Mouse (Mus musculus) forebrain, embryonic 11.5 days (tissue): ENCODE measurements around the gene Pttg1. TPM values are rescaled to one million over a fixed set of nuclear protein-coding genes. Genes with fewer than 3 reads are reported as not detected.

ENCODE experiments used
- ATAC-seq: fragments of 200-750 bp; cut with Nextera tagmentation; replicated peaks from 2 replicates; pipeline ENCODE4 v1.8.0; 2017; ENCODE audit warnings: moderate TSS enrichment; ENCODE audit not compliant: low FRiP score
- DNase-seq: peaks from one replicate; pipeline ENCODE4 v3.0.0-alpha.2; 2017; ENCODE audit warnings: low spot score
- H3K27ac ChIP-seq: fragments of 300-500 bp; sonication (generic); 2 replicates; pipeline ENCODE4 v1.5.1; 2014; ENCODE audit warnings: low read depth, low read length
- H3K27me3 ChIP-seq: fragments of 300-500 bp; sonication (generic); 2 replicates; pipeline ENCODE4 v1.6.1; 2014; ENCODE audit warnings: mild to moderate bottlenecking, low read length, mixed read lengths; ENCODE audit not compliant: control insufficient read depth, insufficient read depth
- H3K36me3 ChIP-seq: fragments of 300-500 bp; sonication (generic); 2 replicates; pipeline ENCODE4 v1.6.1; 2014; ENCODE audit warnings: mild to moderate bottlenecking, low read length, moderate library complexity, mixed read lengths; ENCODE audit not compliant: control insufficient read depth, insufficient read depth
- H3K4me1 ChIP-seq: fragments of 300-500 bp; sonication (generic); replicated peaks from 2 replicates; pipeline ENCODE4 v1.6.1; 2014; ENCODE audit warnings: low read length, mixed read lengths; ENCODE audit not compliant: control insufficient read depth, insufficient read depth
- H3K4me2 ChIP-seq: fragments of 300-500 bp; sonication (generic); 2 replicates; pipeline ENCODE4 v1.6.1; 2014; ENCODE audit warnings: low read depth, mild to moderate bottlenecking, low read length, moderate library complexity, mixed read lengths; ENCODE audit not compliant: severe bottlenecking
- H3K4me3 ChIP-seq: fragments of 300-500 bp; sonication (generic); 2 replicates; pipeline ENCODE4 v1.5.1; 2014; ENCODE audit warnings: low read depth, low read length
- H3K9ac ChIP-seq: fragments of 300-500 bp; sonication (generic); 2 replicates; pipeline ENCODE4 v1.6.1; 2014; ENCODE audit warnings: low read length
- H3K9me3 ChIP-seq: fragments of 300-500 bp; sonication (generic); 2 replicates; pipeline ENCODE4 v1.6.1; 2016; ENCODE audit warnings: low read length, mixed read lengths; ENCODE audit not compliant: control insufficient read depth
- WGBS: fragments of 180-500 bp; shearing (Covaris S2); extraction: QIAGEN DNeasy Blood & Tissue Kit; methylation state at CpG from one replicate; pipeline ENCODE4 v1.1.7; 2014; 5-methylcytosine and 5-hydroxymethylcytosine counted together
- polyA plus RNA-seq: library from polyadenylated mRNA; unstranded; fragments of >200 nt; fragmentation: Nextera tagmentation; extraction: Ambion mirVana; gene quantifications from 2 replicates; pipeline ENCODE4 v1.2.1, GENCODE M21; 2014

Gene Pttg1
- polyA plus RNA-seq, 1 experiment from 2014 or later: 68.2 TPM

- Histone ChIP-seq H3K9ac (no peak overlapping the region), H3K9me3 (no peaks in the 10 kb centered on the region), H3K4me3 (no peak overlapping the region), H3K36me3 (no peaks in the 10 kb centered on the region), H3K4me2 (no peak overlapping the region), H3K4me1 (peaks cover 4% of the 10 kb centered on the region; the same call in 1 of the 2 replicates), H3K27ac (no peak overlapping the region), H3K27me3 (no peaks in the 10 kb centered on the region)
- no peak for DNase-seq
- WGBS: 76% methylated on average over 5 of the region's 5 CpGs
- ATAC-seq: no peak
Measured at GRCm38 (mm10) chr11:43424386-43424785, 1.7 kb downstream of the Pttg1 start.

GRCm38 (mm10) chr11:43417201-43417600 lies 8.8 kb downstream of the Pttg1 start:
- H3K27me3 ChIP-seq: no peaks in the 10 kb centered on the region
- no peak overlapping the region for H3K4me2 ChIP-seq
- no peak for DNase-seq
- no peaks in the 10 kb centered on the region for H3K9me3 ChIP-seq
- whole genome bisulfite sequencing: 61% methylated on average over 7 of the region's 7 CpGs
- H3K9ac ChIP-seq: no peak overlapping the region
- no peaks in the 10 kb centered on the region for H3K4me1 ChIP-seq
- ATAC-seq: peak; percentile 50
- H3K4me3 ChIP-seq: no peak overlapping the region
- no peak overlapping the region for H3K27ac ChIP-seq
- no peaks in the 10 kb centered on the region for H3K36me3 ChIP-seq

GRCm38 (mm10) chr11:43412771-43413451 lies 13.1 kb downstream of the Pttg1 start:
- Histone ChIP-seq H3K9ac (no peak overlapping the region), H3K4me2 (no peak overlapping the region), H3K27ac (no peak overlapping the region), H3K27me3 (no peaks in the 10 kb centered on the region), H3K36me3 (no peaks in the 10 kb centered on the region), H3K4me1 (no peaks in the 10 kb centered on the region), H3K4me3 (no peak overlapping the region), H3K9me3 (no peaks in the 10 kb centered on the region)
- ATAC-seq: peak; percentile 40
- DNase-seq: peak; percentile 87
- 29% methylated on average over 14 of the region's 14 CpGs for WGBS

GRCm38 (mm10) chr11:43411413-43411812 lies 14.6 kb downstream of the Pttg1 start:
- no peak overlapping the region for H3K4me2 ChIP-seq
- ATAC-seq (no peak), DNase-seq (peak; percentile 82)
- no peak overlapping the region for H3K4me3 ChIP-seq
- H3K27ac ChIP-seq: no peak overlapping the region
- no peaks in the 10 kb centered on the region for H3K36me3 ChIP-seq
- no peak overlapping the region for H3K9ac ChIP-seq
- no peaks in the 10 kb centered on the region for H3K9me3 ChIP-seq
- H3K4me1 ChIP-seq: no peaks in the 10 kb centered on the region
- 0% methylated on average over 1 of the region's 1 CpGs for WGBS
- H3K27me3 ChIP-seq: no peaks in the 10 kb centered on the region

GRCm38 (mm10) chr11:43410291-43410690 lies 15.8 kb downstream of the Pttg1 start:
- Histone ChIP-seq H3K4me1 (no peaks in the 10 kb centered on the region), H3K27me3 (no peaks in the 10 kb centered on the region), H3K4me2 (no peak overlapping the region), H3K9ac (no peak overlapping the region), H3K27ac (no peak overlapping the region), H3K4me3 (no peak overlapping the region), H3K9me3 (no peaks in the 10 kb centered on the region), H3K36me3 (no peaks in the 10 kb centered on the region)
- WGBS: 71% methylated on average over 7 of the region's 7 CpGs
- DNase-seq (no peak), ATAC-seq (no peak)

GRCm38 (mm10) chr11:43408888-43409287 lies 17.2 kb downstream of the Pttg1 start:
- Histone ChIP-seq H3K9ac (no peak overlapping the region), H3K9me3 (peaks cover 4% of the 10 kb centered on the region; the same call in 1 of the 2 replicates), H3K4me1 (no peaks in the 10 kb centered on the region), H3K36me3 (no peaks in the 10 kb centered on the region), H3K4me2 (no peak overlapping the region), H3K27ac (no peak overlapping the region), H3K27me3 (no peaks in the 10 kb centered on the region), H3K4me3 (no peak overlapping the region)
- no peak for DNase-seq
- no peak for ATAC-seq
- 88% methylated on average over 2 of the region's 2 CpGs for WGBS

- no peak for ATAC-seq
- WGBS: 87% methylated on average over 15 of the region's 15 CpGs
Measured at GRCm38 (mm10) chr11:43404150-43404807, 21.8 kb downstream of the Pttg1 start.

GRCm38 (mm10) chr11:43400131-43400530 lies 25.9 kb downstream of the Pttg1 start:
- ATAC-seq (no peak), DNase-seq (no peak)
- H3K4me3 ChIP-seq: no peak overlapping the region
- H3K27ac ChIP-seq: no peak overlapping the region
- H3K4me2 ChIP-seq: no peak overlapping the region
- H3K9ac ChIP-seq: no peak overlapping the region
- peaks cover 4% of the 10 kb centered on the region; the same call in 1 of the 2 replicates for H3K9me3 ChIP-seq
- H3K27me3 ChIP-seq: no peaks in the 10 kb centered on the region
- no peaks in the 10 kb centered on the region for H3K4me1 ChIP-seq
- 95% methylated on average over 1 of the region's 1 CpGs for WGBS
- H3K36me3 ChIP-seq: no peaks in the 10 kb centered on the region

More at GRCm38 (mm10) chr11:43404150-43404807, 21.8 kb downstream of the Pttg1 start:
- Histone ChIP-seq H3K27ac (no peak overlapping the region), H3K27me3 (no peaks in the 10 kb centered on the region), H3K4me1 (no peaks in the 10 kb centered on the region), H3K9me3 (peaks cover 4% of the 10 kb centered on the region; the same call in 1 of the 2 replicates), H3K4me3 (no peak overlapping the region), H3K36me3 (no peaks in the 10 kb centered on the region), H3K9ac (no peak overlapping the region), H3K4me2 (no peak overlapping the region)
- DNase-seq: no peak
